Mouse (Mus musculus): ENCODE results near the gene Plac1.

Gene Plac1

GRCm38 (mm10) chrX:53240011-53240410, at the start of gene Plac1:
TSS of gene Plac1 (minus strand) at chrX:53240111.
- DNase-seq = no peak

- DNase-seq = no peak
Observed at GRCm38 (mm10) chrX:53287924-53288323, 48.0 kb upstream of the Plac1 start.

- DNase-seq = no peak
Observed at GRCm38 (mm10) chrX:53273124-53273523, 33.2 kb upstream of the Plac1 start, which contains the start of gene Fam122c. TSS of gene Fam122c (plus strand) at chrX:53273424.

- peak in 1 of 2 experiments; percentile 23 for DNase-seq
Observed at GRCm38 (mm10) chrX:53271628-53272027, 31.7 kb upstream of the Plac1 start.

GRCm38 (mm10) chrX:53270063-53270432, 30.1 kb upstream of the Plac1 start:
- no peak for DNase-seq

GRCm38 (mm10) chrX:53269289-53270062, 29.6 kb upstream of the Plac1 start, which contains the start of gene Fam122b:
TSS of gene Fam122b (minus strand) at chrX:53269805.
- DNase-seq = peak; percentile 91 to 94

GRCm38 (mm10) chrX:53268856-53269255, 28.9 kb upstream of the Plac1 start:
- DNase-seq = peak; percentile 71 to 78

- DNase-seq = no peak
Observed at GRCm38 (mm10) chrX:53266186-53266585, 26.3 kb upstream of the Plac1 start.

- DNase-seq = no peak
Observed at GRCm38 (mm10) chrX:53255195-53255594, 15.3 kb upstream of the Plac1 start.

- DNase-seq = peak in 1 of 2 experiments; percentile 22
Observed at GRCm38 (mm10) chrX:53237971-53238370, 1.9 kb downstream of the Plac1 start.

GRCm38 (mm10) chrX:53236404-53236803, 3.5 kb downstream of the Plac1 start:
- no peak for DNase-seq

- DNase-seq = no peak
Observed at GRCm38 (mm10) chrX:53233689-53234088, 6.2 kb downstream of the Plac1 start.

- peak; percentile 9 to 30 for DNase-seq
Observed at GRCm38 (mm10) chrX:53231965-53232364, 7.9 kb downstream of the Plac1 start.

GRCm38 (mm10) chrX:53224353-53224944, 15.5 kb downstream of the Plac1 start:
- DNase-seq = no peak

- no peak for DNase-seq
Observed at GRCm38 (mm10) chrX:53220855-53221254, 19.1 kb downstream of the Plac1 start.

GRCm38 (mm10) chrX:53214557-53215229, 25.2 kb downstream of the Plac1 start:
- DNase-seq = peak in 1 of 2 experiments; percentile 44

GRCm38 (mm10) chrX:53213838-53214237, 26.1 kb downstream of the Plac1 start:
- DNase-seq = no peak

- no peak for DNase-seq
Observed at GRCm38 (mm10) chrX:53212485-53212884, 27.4 kb downstream of the Plac1 start.

GRCm38 (mm10) chrX:53211756-53212483, 28.0 kb downstream of the Plac1 start:
- peak; percentile 52 to 63 for DNase-seq

GRCm38 (mm10) chrX:53209431-53209830, 30.5 kb downstream of the Plac1 start:
- DNase-seq = no peak

- DNase-seq = no peak
Observed at GRCm38 (mm10) chrX:53204690-53205311, 35.1 kb downstream of the Plac1 start.

GRCm38 (mm10) chrX:53201616-53202015, 38.3 kb downstream of the Plac1 start:
- DNase-seq = no peak

All from kidney, postnatal 36 days (tissue).